Mouse (Mus musculus) 416B (cell line): Measurements from ENCODE around the gene Crnn.

ENCODE experiments used
- DNase-seq: peaks from one replicate; pipeline ENCODE4 v3.0.0; 2011; ENCODE audit warnings: low read depth

Gene Crnn

DNA sequence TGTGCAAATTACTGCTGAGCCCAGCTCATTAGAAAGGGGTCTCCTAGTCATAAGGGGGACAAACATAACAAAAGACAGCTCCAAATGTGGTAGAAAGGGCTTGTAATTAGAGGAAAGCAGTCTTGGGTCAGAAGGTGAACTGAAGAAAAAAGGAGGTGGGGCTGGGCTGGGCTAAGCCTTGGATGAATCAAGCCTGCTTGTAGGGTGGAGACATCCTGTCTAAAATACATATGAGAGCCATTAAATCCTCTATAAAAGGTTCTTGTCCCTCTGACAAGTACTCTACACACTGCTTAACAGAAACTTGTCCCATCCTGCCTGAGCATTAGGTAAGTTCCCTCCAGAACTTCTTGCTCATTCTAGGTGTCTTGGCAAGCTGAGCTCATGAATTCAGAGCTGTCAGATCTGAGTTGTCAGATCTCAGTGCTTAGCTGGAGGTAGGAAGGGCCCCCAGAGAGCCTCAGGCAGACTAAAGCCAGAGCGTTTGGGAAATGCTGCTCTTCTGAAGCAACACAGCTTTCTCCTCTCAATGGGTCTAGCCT is at the start of gene Crnn:
Gene Crnn, plus strand, starts transcription at position 278 of the 542 bp plus-strand sequence.
- DNase-seq = no peak

DNA sequence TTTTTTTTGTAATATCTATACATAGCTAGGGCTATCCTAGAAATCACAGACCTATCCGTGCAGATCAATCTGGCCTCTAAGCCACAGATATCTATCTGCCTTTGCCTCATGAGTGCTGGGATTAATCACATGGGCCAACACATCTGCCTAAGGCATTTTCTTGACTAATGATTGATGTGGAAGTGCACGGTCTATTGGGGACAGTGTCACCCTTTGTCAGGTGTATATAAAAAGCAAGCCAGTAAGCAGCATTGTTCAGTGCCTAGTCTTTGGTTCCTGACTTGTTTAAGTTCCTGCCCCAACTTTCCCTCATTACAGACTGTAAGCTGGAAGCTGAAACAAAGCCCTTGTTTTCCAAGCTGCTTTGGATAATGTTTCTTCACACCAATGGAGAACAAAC is 48.1 kb upstream of the Crnn start:
- no peak for DNase-seq

DNA sequence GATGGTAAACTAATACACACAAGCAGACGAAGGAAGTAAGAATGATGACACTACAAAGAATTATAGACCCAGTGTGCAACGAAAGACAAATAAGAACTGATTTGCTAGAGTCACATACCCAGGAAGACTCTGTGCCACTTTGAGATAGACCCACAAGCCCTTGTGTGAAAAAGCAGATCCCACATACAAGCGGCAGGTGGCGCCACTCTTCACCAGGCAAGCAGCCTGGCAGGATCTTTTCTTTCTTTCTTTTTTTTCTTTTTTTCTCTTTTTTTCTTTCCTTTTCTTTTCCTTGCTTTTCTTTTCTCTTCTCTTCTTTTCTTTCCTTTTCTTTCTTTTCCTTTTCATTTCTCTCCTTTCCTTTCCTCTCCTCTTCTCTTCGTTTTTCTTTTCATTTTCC is 32.9 kb upstream of the Crnn start:
- peak; percentile 50 for DNase-seq

DNA sequence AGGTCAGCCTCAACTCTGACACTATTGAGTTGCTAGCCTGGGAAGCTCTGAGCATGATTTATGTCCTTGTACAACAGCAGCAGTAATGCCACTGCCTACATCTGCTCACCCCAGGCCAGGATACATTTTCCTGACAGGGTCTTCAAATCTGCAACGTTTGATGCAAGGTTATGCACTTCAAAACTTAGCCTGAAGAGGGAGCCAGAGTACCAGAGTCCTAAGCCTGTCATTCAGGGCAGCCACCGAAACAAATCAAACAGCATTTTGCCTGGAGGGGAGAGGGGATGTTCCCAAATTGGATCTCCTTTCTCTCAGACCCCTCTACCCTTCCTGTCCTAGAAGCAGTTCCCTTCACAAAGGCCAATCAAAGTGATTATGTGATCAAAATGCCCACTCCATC is 30.1 kb upstream of the Crnn start:
- DNase-seq = peak; percentile 35

DNA sequence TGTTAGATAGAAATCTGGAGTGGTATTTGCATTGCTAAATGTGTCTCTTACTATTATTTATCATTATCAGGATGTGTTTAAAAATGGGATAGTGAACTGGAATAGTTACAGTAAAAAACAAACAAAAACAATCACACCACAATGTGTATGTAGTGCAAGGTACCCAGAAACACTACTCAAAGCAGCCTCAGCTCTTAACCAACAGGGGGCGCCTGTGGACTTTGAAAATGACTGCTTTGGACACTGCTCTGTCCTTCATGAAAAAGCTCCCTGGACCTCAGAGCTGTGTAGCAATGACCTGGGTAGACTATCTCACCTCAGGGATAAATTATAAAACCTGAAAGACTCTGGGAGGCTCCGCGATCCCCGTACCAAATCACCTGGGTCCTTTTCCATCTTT is 25.5 kb upstream of the Crnn start:
- peak; percentile 34 for DNase-seq

DNA sequence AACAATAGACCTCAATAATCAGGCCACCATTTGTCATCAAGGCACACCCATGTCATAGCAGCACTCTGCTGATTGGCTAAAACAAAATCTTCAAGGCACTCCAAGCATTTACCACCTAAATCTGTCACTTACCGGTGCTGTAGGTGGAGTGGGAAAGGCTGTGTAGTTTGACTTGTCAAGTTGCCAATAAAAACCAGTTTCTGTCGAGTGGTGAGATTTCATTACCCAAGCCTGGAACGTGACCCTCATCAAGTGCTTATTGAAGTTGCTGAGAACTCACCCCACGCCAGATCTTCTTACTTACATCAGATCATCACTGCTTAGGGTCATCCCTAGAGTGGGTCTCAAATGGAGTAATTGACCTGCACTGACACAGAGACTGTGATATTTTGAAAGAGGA is 16.5 kb upstream of the Crnn start:
- DNase-seq = no peak

DNA sequence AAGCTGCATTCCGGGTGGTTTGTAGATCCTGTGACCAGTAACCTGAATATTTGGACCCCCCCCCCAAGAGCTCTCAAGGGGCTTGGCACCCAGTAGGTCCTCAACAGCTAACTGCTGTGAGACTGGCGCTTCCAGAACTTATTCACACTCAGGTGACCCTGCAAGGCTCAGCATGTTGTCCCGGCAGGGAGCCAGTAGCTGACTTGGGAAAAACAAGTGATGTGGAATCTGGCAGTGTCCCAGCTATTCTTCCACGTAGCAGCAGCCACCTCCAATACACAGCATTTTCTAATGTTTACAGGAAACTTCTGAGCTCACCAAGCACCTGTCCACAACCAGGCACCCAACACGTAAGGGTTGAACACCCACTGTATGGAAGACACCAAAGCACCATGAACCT is 15.5 kb upstream of the Crnn start:
- no peak for DNase-seq

DNA sequence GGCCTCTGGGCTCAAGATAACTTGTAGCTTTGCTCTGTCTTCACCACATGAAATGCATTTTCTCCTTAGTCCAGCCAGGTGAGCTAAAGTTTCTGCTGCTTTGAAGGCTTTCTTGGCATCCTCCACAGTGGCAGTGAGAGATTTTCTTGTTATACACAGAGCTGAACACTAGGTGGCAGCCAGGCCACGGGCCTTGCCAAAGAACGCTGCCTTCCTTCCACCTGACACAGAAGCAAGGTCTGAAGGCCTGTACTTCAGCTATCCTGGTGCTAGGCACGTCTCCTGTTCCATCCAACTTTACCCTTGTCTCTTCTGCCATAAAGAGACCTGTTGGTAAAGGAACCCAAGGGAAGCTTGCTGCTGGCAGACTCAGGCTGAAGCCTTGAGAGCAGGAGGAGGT is 14.1 kb upstream of the Crnn start:
- peak; percentile 33 for DNase-seq

DNA sequence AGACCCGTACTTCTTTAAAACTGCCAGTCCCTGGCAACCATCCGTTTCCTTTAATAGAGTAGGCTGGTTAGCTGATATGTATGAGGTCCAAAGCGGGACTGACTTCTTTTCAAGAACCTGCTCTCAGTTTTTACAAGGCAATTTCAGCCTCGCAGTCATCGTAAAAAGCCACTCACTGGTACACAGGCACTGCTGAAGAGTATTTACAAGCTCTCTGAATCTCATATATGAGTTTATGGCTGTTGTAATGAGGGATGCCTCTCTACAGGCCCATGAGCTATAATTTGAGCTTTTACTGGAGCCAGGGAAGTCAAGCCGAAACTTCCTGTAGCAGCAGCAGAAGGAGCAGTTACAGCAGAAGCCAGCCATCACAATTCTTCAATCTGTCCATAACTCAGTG is 17.9 kb downstream of the Crnn start:
- no peak for DNase-seq

DNA sequence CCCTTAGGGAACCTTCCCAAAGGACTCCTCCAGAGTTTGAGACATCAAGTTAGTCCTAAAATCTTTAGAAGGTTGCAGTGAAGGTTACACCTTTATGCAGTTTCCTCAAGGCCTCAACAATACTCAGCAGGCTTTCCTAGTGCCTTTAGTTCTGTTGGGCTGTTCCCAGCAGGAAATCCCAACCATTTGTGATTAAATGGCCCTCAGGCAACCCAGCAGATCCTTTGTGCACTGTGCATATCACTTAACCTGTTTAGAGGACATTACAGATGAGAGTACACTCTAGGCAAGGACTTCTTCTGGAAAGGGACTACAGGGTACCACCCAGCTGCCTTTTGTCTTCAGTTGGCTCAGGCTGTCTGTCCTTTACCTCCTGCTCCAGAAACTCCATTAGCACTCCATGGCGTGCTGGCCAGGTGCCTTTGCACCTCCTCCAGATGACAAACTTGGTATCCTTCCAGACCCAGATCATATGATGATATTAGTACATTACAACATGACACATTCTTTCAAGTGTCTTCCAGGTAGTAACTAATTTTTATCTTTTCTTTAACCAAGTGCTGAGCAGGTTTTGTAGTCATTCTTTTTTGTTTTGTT is 18.5 kb downstream of the Crnn start:
- no peak for DNase-seq

DNA sequence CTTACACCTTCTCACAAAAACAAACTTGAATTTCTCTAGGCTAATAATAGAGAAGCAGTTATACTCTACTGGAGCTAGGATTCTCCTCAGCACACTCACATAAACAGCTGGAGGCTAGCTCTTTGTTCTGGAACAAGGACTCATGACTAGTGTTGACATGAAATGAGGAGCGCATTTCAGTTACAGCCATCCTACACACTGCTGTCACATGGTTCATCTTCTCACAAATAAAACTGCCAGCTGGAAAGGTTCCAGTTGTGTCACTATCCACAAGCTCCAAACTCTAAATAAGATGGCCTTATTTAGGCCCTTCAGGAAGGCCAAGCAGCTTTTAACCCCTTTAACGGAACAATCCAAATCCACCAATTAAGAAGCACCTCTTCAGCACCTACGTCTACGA is 36.3 kb downstream of the Crnn start:
- no peak for DNase-seq

DNA sequence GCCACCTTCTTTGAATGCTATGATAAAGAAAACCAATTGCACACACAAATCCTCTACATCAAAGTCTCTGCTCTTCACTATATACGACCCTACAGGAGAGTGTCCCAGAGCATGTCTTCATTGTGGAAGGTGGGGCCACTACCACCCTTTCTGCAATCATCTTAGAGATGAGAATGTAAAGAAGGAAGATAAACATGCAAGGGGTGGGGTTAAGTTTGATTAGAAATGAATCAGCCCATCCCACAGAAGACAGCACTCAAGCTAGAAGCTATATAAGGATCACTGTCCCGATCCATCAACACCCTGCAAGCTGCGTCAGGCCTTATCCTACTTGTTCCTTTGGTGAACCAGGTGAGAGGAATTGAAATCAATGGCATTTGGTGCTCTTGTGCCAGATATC is 52.4 kb downstream of the Crnn start, which contains the start of gene Flg2:
Gene Flg2, plus strand, starts transcription at position 301 of the 400 bp plus-strand sequence.
- no peak for DNase-seq
